Mouse (Mus musculus) heart, adult 2 months (tissue): ENCODE measurements at regions not wholly inside any gene's neighbourhood (a gene's known extent, or its start where the extent isn't known, plus 50 kb on each side); places are given as distances from the start of the nearest gene placed in this dataset.
A peak's percentile ranks its signal among the peaks of the same experiment; 100 is the strongest.

Source experiments
- DNase-seq, 2 experiments: peaks; one replicate each; pipeline ENCODE4 v3.0.0; 2021
- H3K27ac ChIP-seq: fragments of 200-600 bp; 2 replicates; pipeline ENCODE4 v1.8.1; 2022
- H3K27me3 ChIP-seq: fragments of 200-500 bp; 2 replicates; pipeline ENCODE4 v1.6.1; 2012; ENCODE audit warnings: mild to moderate bottlenecking, low read length, inconsistent platforms, mixed read lengths; ENCODE audit not compliant: control insufficient read depth, insufficient read depth
- H3K36me3 ChIP-seq: fragments of 200-500 bp; 2 replicates; pipeline ENCODE4 v1.6.1; 2012; ENCODE audit warnings: low read length, inconsistent platforms; ENCODE audit not compliant: control insufficient read depth, insufficient read depth
- H3K4me1 ChIP-seq: fragments of 200-500 bp; 2 replicates; pipeline ENCODE4 v1.6.1; 2011; ENCODE audit warnings: low read length; ENCODE audit not compliant: control insufficient read depth, insufficient read depth
- H3K4me3 ChIP-seq: fragments of 200-600 bp; 2 replicates; pipeline ENCODE4 v1.8.1; 2022
- H3K79me2 ChIP-seq: fragments of 200-500 bp; replicated peaks from 2 replicates; pipeline ENCODE4 v1.6.1; 2012; ENCODE audit warnings: mild to moderate bottlenecking, inconsistent platforms, low read length, moderate library complexity, mixed read lengths; ENCODE audit not compliant: control insufficient read depth, insufficient read depth
- H3K9ac ChIP-seq: fragments of 200-500 bp; 2 replicates; pipeline ENCODE4 v1.6.1; 2012; ENCODE audit warnings: low read depth, mild to moderate bottlenecking, control low read depth, inconsistent platforms, low read length, mixed read lengths
- CTCF ChIP-seq: fragments of 200-600 bp; IDR thresholded peaks from 2 replicates; pipeline ENCODE4 v1.8.1; 2022; ENCODE audit warnings: antibody characterized with exemption, mild to moderate bottlenecking, moderate library complexity
- EP300 ChIP-seq: fragments of 200-500 bp; IDR thresholded peaks from 2 replicates; pipeline ENCODE4 v1.6.1; 2011; ENCODE audit warnings: low read depth, low read length, control low read depth; ENCODE audit not compliant: insufficient read depth
- POLR2A ChIP-seq: fragments of 200-500 bp; IDR thresholded peaks from 2 replicates; pipeline ENCODE4 v1.6.1; 2011; ENCODE audit warnings: mild to moderate bottlenecking, low read depth, low read length, control low read depth; ENCODE audit not compliant: insufficient read depth
- WGBS: fragments of 180-500 bp; shearing (Covaris S2); methylation state at CpG from one replicate; pipeline ENCODE4 v1.1.7; 2018; 5-methylcytosine and 5-hydroxymethylcytosine counted together
- intact Hi-C: fragments of 180-260 bp; cut with DNase I; formaldehyde crosslinking; loops from one replicate; pipeline ENCODE4 v1.15.1; 2025

GRCm38 (mm10) chr4:140372586-140373325, 126.2 kb upstream of the Igsf21 start:
- 48% methylated on average over 11 of the region's 11 CpGs for WGBS
- Histone ChIP-seq H3K79me2 (no peaks in the 10 kb centered on the region), H3K9ac (no peak overlapping the region), H3K36me3 (no peaks in the 10 kb centered on the region), H3K4me1 (no peaks in the 10 kb centered on the region), H3K27ac (no peak overlapping the region), H3K4me3 (no peak overlapping the region), H3K27me3 (no peaks in the 10 kb centered on the region)
- TF ChIP-seq EP300 (no peak), CTCF (no peak), POLR2A (no peak)
- intact Hi-C loops: no loop called here
- no peak for DNase-seq

GRCm38 (mm10) chr4:140371426-140372213, 125.0 kb upstream of the Igsf21 start:
- Histone ChIP-seq H3K4me1 (no peaks in the 10 kb centered on the region), H3K27ac (no peak overlapping the region), H3K27me3 (no peaks in the 10 kb centered on the region), H3K36me3 (no peaks in the 10 kb centered on the region), H3K4me3 (no peak overlapping the region), H3K79me2 (no peaks in the 10 kb centered on the region), H3K9ac (no peak overlapping the region)
- no peak for DNase-seq
- TF ChIP-seq CTCF: no peak
- no peak for TF ChIP-seq POLR2A
- no peak for TF ChIP-seq EP300
- intact Hi-C loops: no loop called here
- WGBS: 77% methylated on average over 20 of the region's 20 CpGs

- intact Hi-C loops: no loop called here
- no peaks in the 10 kb centered on the region for H3K4me1 ChIP-seq
- H3K9ac ChIP-seq: no peak overlapping the region
- 42% methylated on average over 8 of the region's 8 CpGs for WGBS
- TF ChIP-seq EP300 (no peak), POLR2A (no peak), CTCF (no peak)
- no peak overlapping the region for H3K27ac ChIP-seq
- DNase-seq: no peak
- H3K27me3 ChIP-seq: no peaks in the 10 kb centered on the region
- H3K79me2 ChIP-seq: no peaks in the 10 kb centered on the region
- no peak overlapping the region for H3K4me3 ChIP-seq
- H3K36me3 ChIP-seq: no peaks in the 10 kb centered on the region
Observed at GRCm38 (mm10) chr4:140366975-140367680, 120.5 kb upstream of the Igsf21 start.

GRCm38 (mm10) chr4:140358846-140359245, 112.3 kb upstream of the Igsf21 start:
- Histone ChIP-seq H3K4me3 (no peak overlapping the region), H3K4me1 (no peaks in the 10 kb centered on the region), H3K79me2 (no peaks in the 10 kb centered on the region), H3K9ac (no peak overlapping the region), H3K36me3 (no peaks in the 10 kb centered on the region), H3K27ac (no peak overlapping the region), H3K27me3 (no peaks in the 10 kb centered on the region)
- WGBS: 83% methylated on average over 4 of the region's 4 CpGs
- intact Hi-C loops: no loop called here
- DNase-seq: no peak
- TF ChIP-seq POLR2A: no peak

GRCm38 (mm10) chr4:140358103-140358502, 111.5 kb upstream of the Igsf21 start:
- DNase-seq: peak; percentile 40 to 72
- Histone ChIP-seq H3K79me2 (no peaks in the 10 kb centered on the region), H3K4me1 (no peaks in the 10 kb centered on the region), H3K4me3 (no peak overlapping the region), H3K9ac (no peak overlapping the region), H3K36me3 (no peaks in the 10 kb centered on the region), H3K27me3 (no peaks in the 10 kb centered on the region), H3K27ac (no peak overlapping the region)
- WGBS: 7% methylated on average over 5 of the region's 5 CpGs
- TF ChIP-seq CTCF: no peak
- no peak for TF ChIP-seq EP300
- no peak for TF ChIP-seq POLR2A
- intact Hi-C loops: no loop called here
